8 mouse cellular contexts compared by ENCODE assay signal in genomic region chr4:138453097-138453752, GRCm38 (mm10). TPM values are rescaled to one million over a fixed set of nuclear protein-coding genes. Genes with fewer than 3 reads are reported as not detected.
DNase-seq lines count a peak whose midpoint lies in the region; ATAC-seq lines count a peak whose summit lies in the region.

No protein-coding gene starts in this region.

- peak overlapping the region; percentile 59 for H3K9ac ChIP-seq in forebrain, embryonic 16.5 days (replicated peaks; ENCODE audit: low read depth, low read length)
- H3K9ac ChIP-seq in limb, embryonic 12.5 days (replicated peaks) = 0 out of 2 replicates have a peak overlapping the region, but pooled peaks have one; percentile 79

- H3K4me1 ChIP-seq in forebrain, embryonic 16.5 days (replicated peaks; ENCODE audit: control insufficient read depth, insufficient read depth, low read length) = peaks cover 40% of the 10 kb centered on the region
- H3K4me1 ChIP-seq in limb, embryonic 12.5 days (replicated peaks) = peaks cover 25% of the 10 kb centered on the region

- no peaks in the 10 kb centered on the region for H3K9me3 ChIP-seq in forebrain, embryonic 16.5 days (ENCODE audit: control insufficient read depth, low read length)
- no peaks in the 10 kb centered on the region for H3K9me3 ChIP-seq in limb, embryonic 12.5 days

- H3K27me3 ChIP-seq in forebrain, embryonic 16.5 days (replicated peaks; ENCODE audit: control insufficient read depth, insufficient read depth, low read length) = 0 out of 2 replicates have a peak, but pooled peaks cover 5% of the 10 kb centered on the region
- H3K27me3 ChIP-seq in limb, embryonic 12.5 days = peaks cover 82% of the 10 kb centered on the region

- ATAC-seq in cerebellum, adult (ENCODE audit: insufficient number of reproducible peaks, low FRiP score, low TSS enrichment) = no peak; the same call in 1 of the 2 replicates
- peak; percentile 1; the same call in 1 of the 2 replicates for ATAC-seq in forebrain, embryonic 16.5 days
- ATAC-seq in limb, embryonic 12.5 days (ENCODE audit: insufficient number of reproducible peaks, insufficient read depth, low FRiP score, low TSS enrichment, low read depth) = peak; percentile 56; the same call in 1 of the 2 replicates

- peak; percentile 73 for DNase-seq in cerebellum, adult 11 months
- DNase-seq in ZHBTc4 (ENCODE audit: low read depth, low spot score) = peak; percentile 80
- DNase-seq in retina, adult 2 months (ENCODE audit: low read depth, low spot score) = peak; percentile 58
- DNase-seq in spleen, postnatal 36 days (ENCODE audit: low spot score in 2 of 2) = no peak
- DNase-seq in ovary, postnatal 14 days (ENCODE audit: low spot score) = no peak

- peak overlapping the region; percentile 76 for H3K4me2 ChIP-seq in forebrain, embryonic 16.5 days (ENCODE audit: low read length)
- peak overlapping the region; percentile 97 for H3K4me2 ChIP-seq in limb, embryonic 12.5 days

- H3K36me3 ChIP-seq in forebrain, embryonic 16.5 days (ENCODE audit: control insufficient read depth, insufficient read depth) = no peaks in the 10 kb centered on the region
- no peaks in the 10 kb centered on the region for H3K36me3 ChIP-seq in limb, embryonic 12.5 days

- 5% methylated on average over 19 of the region's 19 CpGs for WGBS in forebrain, embryonic 16.5 days
- 3% methylated on average over 19 of the region's 19 CpGs for WGBS in limb, embryonic 12.5 days

- H3K27ac ChIP-seq in forebrain, embryonic 16.5 days (ENCODE audit: low read length) = peak overlapping the region; percentile 87
- peak overlapping the region; percentile 66 for H3K27ac ChIP-seq in limb, embryonic 12.5 days

- H3K4me3 ChIP-seq in forebrain, embryonic 16.5 days (replicated peaks; ENCODE audit: low read length) = peak overlapping the region; percentile 69
- peak overlapping the region; percentile 82 for H3K4me3 ChIP-seq in limb, embryonic 12.5 days (replicated peaks)

RNA-seq across cellular contexts. Expression of gene Camk2n1, which starts 0.9 kb away (rescaled TPM):
- polyA plus RNA-seq in forebrain, embryonic 16.5 days (2015; fragmentation: Nextera tagmentation; extraction: Ambion mirVana) = 9.8 and 10.2 TPM in 2 replicates
- polyA plus RNA-seq in limb, embryonic 12.5 days (2016; fragmentation: Nextera tagmentation; extraction: Ambion mirVana) = 1.2 and 1.6 TPM in 2 replicates

RNA-seq across cellular contexts. Expression of gene Mul1, which starts 18.8 kb away (rescaled TPM):
- 18.4 and 20.2 TPM in 2 replicates for polyA plus RNA-seq in forebrain, embryonic 16.5 days (2015; fragmentation: Nextera tagmentation; extraction: Ambion mirVana)
- 15.4 and 20.8 TPM in 2 replicates for polyA plus RNA-seq in limb, embryonic 12.5 days (2016; fragmentation: Nextera tagmentation; extraction: Ambion mirVana)

RNA-seq across cellular contexts. Expression of gene Fam43b, which starts 56.9 kb away (rescaled TPM):
- 7.7 and 8.4 TPM in 2 replicates for polyA plus RNA-seq in forebrain, embryonic 16.5 days (2015; fragmentation: Nextera tagmentation; extraction: Ambion mirVana)
- polyA plus RNA-seq in limb, embryonic 12.5 days (2016; fragmentation: Nextera tagmentation; extraction: Ambion mirVana) = not detected in 2 replicates

Comparison
In these comparisons a context has a peak if more than half of its experiments do, and no peak if none do; other contexts are left out.
1. DNase-seq: peak in cerebellum, adult 11 months (single experiment), ZHBTc4 (single experiment) and retina, adult 2 months (single experiment); none in spleen, postnatal 36 days (0 of 2) and ovary, postnatal 14 days (single experiment).